Mouse (Mus musculus) MEL (cell line): ENCODE measurements around the gene Abcg1.

ENCODE experiments used
- MYC ChIP-seq: IDR thresholded peaks from 2 replicates; pipeline ENCODE4 v1.6.1; 2011; ENCODE audit warnings: low read depth, mild to moderate bottlenecking, low read length, improper control_type of control experiment, moderate library complexity
- POLR2A ChIP-seq, 2 experiments: IDR thresholded peaks; 2 replicates each; pipeline ENCODE4 v1.6.1; 2011 to 2012; ENCODE audit warnings: low read length in 2 of 2, mild to moderate bottlenecking in 2 of 2, control low read depth in 1 of 2, improper control_type of control experiment in 1 of 2, low read depth in 1 of 2, moderate library complexity in 1 of 2; ENCODE audit not compliant: control insufficient read depth in 1 of 2, insufficient read depth in 1 of 2, poor library complexity in 1 of 2
- SMC3 ChIP-seq: IDR thresholded peaks from 2 replicates; pipeline ENCODE4 v1.6.1; 2011; ENCODE audit warnings: low read depth, low read length, improper control_type of control experiment
- TBP ChIP-seq: IDR thresholded peaks from 2 replicates; pipeline ENCODE4 v1.8.0; 2011; ENCODE audit warnings: low read depth, low read length, improper control_type of control experiment
- UBTF ChIP-seq: IDR thresholded peaks from 2 replicates; pipeline ENCODE4 v1.6.1; 2012; ENCODE audit warnings: low read depth, mild to moderate bottlenecking, inconsistent platforms, low read length, improper control_type of control experiment, moderate library complexity, borderline replicate concordance; ENCODE audit not compliant: insufficient read depth

- no peak for TF ChIP-seq POLR2A (IDR thresholded peaks at IDR 0.05; ENCODE audit: control insufficient read depth in 1 of 2, insufficient read depth in 1 of 2, low read depth in 1 of 2, low read length in 2 of 2, poor library complexity in 1 of 2)
- no peak for TF ChIP-seq SMC3
- TF ChIP-seq TBP, result no peak
- TF ChIP-seq MYC, result 0 out of 2 replicates have a peak, but pooled peaks have one; percentile 13
- TF ChIP-seq UBTF, result no peak
Measured at GRCm38 (mm10) chr17:31061346-31062095, 4.0 kb downstream of the Abcg1 start.
